Mouse (Mus musculus) R1 (cell line): ENCODE measurements at regions not wholly inside any gene's neighbourhood (a gene's known extent, or its start where the extent isn't known, plus 50 kb on each side); places are given as distances from the start of the nearest gene placed in this dataset.

ENCODE experiments used
- DNase-seq: peaks from one replicate; pipeline ENCODE4 v3.0.0-alpha.2; 2018; ENCODE audit warnings: low read depth, low spot score

- DNase-seq, result peak; percentile 92
Measured at GRCm38 (mm10) chr14:118318524-118318923, 51.8 kb downstream of the Gm9376 start.

GRCm38 (mm10) chr14:118320101-118320500, 53.3 kb downstream of the Gm9376 start:
- no peak for DNase-seq

- no peak for DNase-seq
Measured at GRCm38 (mm10) chr14:118321083-118321482, 54.3 kb downstream of the Gm9376 start.

GRCm38 (mm10) chr14:118322003-118322821, 55.5 kb downstream of the Gm9376 start:
- no peak for DNase-seq

GRCm38 (mm10) chr14:118322865-118323264, 56.1 kb downstream of the Gm9376 start:
- DNase-seq, result no peak

GRCm38 (mm10) chr14:118338071-118338470, 71.3 kb downstream of the Gm9376 start:
- no peak for DNase-seq

- DNase-seq, result no peak
Measured at GRCm38 (mm10) chr14:118362931-118363330, 96.2 kb downstream of the Gm9376 start.

GRCm38 (mm10) chr14:118363391-118363821, 96.6 kb downstream of the Gm9376 start:
- DNase-seq, result no peak

- DNase-seq, result no peak
Measured at GRCm38 (mm10) chr14:118366522-118366921, 99.8 kb downstream of the Gm9376 start.

- peak; percentile 89 for DNase-seq
Measured at GRCm38 (mm10) chr14:118368619-118369431, 102.1 kb downstream of the Gm9376 start.

- DNase-seq, result no peak
Measured at GRCm38 (mm10) chr14:118371336-118371735, 104.6 kb downstream of the Gm9376 start.

- DNase-seq, result peak; percentile 81
Measured at GRCm38 (mm10) chr14:118374819-118375520, 108.2 kb downstream of the Gm9376 start.

- no peak for DNase-seq
Measured at GRCm38 (mm10) chr14:118375641-118376040, 108.9 kb downstream of the Gm9376 start.

GRCm38 (mm10) chr14:118379624-118380023, 112.9 kb downstream of the Gm9376 start:
- DNase-seq, result no peak

GRCm38 (mm10) chr14:118385529-118385932, 118.8 kb downstream of the Gm9376 start:
- peak; percentile 84 for DNase-seq

GRCm38 (mm10) chr14:118388061-118388460, 121.3 kb downstream of the Gm9376 start:
- DNase-seq, result no peak

- no peak for DNase-seq
Measured at GRCm38 (mm10) chr14:118390790-118391189, 124.0 kb downstream of the Gm9376 start.

- DNase-seq, result no peak
Measured at GRCm38 (mm10) chr14:118391561-118391960, 124.8 kb downstream of the Gm9376 start.

- DNase-seq, result peak; percentile 40
Measured at GRCm38 (mm10) chr14:118393676-118394075, 126.9 kb downstream of the Gm9376 start.

GRCm38 (mm10) chr14:118414275-118414674, 147.5 kb downstream of the Gm9376 start:
- peak; percentile 72 for DNase-seq

GRCm38 (mm10) chr14:118416163-118416562, 149.4 kb downstream of the Gm9376 start:
- DNase-seq, result peak; percentile 89
